Mouse (Mus musculus) liver, postnatal 0 days (tissue): ENCODE measurements around the gene Neo1.

ENCODE experiments used
- CTCF ChIP-seq: sonication (generic); IDR thresholded peaks from 2 replicates; pipeline ENCODE4 v1.5.1; 2016; ENCODE audit warnings: antibody characterized with exemption, low read depth
- EP300 ChIP-seq: IDR thresholded peaks from 2 replicates; pipeline ENCODE4 v1.6.1; 2016; ENCODE audit warnings: antibody characterized with exemption, low read depth, mild to moderate bottlenecking

DNA sequence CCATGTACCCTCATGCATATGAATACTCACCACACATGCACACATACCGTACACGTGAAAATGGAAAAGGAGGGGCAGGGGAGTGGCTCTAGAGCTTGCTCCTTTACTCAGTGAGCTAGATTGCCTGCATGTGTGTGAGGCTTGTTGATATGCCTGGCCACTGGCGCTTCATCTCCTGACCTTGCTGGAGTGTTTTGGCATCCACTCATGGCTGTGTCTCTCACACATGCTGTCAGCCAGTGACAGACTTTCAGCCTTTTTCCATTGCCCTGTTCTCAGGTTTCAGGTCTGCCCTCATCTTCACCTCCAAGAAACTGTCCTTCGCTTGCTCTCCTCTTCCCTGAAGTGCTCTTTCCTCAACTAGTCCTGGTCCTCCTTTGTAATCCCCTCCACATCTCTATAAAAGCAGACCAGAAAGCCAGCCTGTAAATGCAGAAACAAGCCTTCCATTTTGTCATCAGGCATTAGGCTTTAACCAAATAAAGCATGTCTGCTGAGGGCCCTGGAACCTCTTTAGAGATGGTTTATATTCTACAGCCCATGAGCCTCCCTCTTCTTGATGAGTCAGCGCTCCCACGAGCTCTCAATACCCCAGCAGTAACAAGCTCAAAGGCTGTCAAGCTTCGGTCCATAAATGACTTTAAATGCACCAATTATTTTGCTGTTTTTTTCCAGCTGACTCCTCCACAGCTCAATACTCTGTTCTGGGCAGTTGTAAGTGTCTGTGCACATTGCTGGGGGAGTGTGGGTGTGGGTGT is 35.2 kb upstream of the Neo1 start:
- TF ChIP-seq CTCF (no peak), EP300 (no peak)
